Mouse (Mus musculus) MEL-GATA-1-ER (cell line): ENCODE measurements at regions not wholly inside any gene's neighbourhood (a gene's known extent, or its start where the extent isn't known, plus 50 kb on each side); places are given as distances from the start of the nearest gene placed in this dataset.

Source experiments
- DNase-seq: peaks from one replicate; pipeline ENCODE4 v3.0.0-alpha.2; 2012; ENCODE audit warnings: low read depth; ENCODE audit errors: extremely low read depth

DNA sequence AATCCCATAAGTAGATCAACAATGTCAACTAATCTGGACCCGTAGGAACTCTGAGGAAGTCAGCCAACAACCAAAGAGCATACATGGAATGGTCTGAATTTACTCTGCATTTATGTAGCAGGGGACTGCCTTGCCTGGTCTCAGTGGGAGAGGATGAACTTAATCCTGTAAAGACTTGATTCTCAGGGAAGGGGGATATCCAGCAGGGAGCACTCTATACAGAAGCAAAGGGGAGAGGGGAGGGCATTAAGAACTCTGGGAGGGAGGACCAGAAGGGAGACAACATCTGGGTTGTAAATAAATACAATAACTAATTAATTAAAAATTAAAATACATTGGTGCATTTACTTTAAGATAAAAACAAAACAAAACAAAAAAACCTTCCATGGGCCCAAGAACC, 695.4 kb upstream of the Pcdh17 start:
- DNase-seq: no peak

DNA sequence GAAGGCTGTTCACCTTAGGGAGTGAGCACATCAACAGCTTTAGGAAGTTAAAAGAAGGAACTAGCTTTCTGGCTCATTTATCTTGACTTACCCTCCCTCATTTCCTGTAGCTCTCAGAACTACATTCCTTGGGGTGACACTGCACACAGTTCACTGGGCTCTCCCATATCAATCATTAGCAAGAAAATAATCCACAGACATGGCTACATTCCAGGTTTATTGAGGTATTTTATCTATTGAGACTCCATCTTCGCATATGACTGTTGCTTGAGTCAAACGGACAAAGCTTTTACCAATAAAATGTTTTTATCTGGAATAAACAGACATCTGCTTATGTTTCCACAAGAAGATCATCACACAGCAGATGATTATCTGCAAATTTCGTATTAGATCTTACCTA, 691.5 kb upstream of the Pcdh17 start:
- peak; percentile 74 for DNase-seq

DNA sequence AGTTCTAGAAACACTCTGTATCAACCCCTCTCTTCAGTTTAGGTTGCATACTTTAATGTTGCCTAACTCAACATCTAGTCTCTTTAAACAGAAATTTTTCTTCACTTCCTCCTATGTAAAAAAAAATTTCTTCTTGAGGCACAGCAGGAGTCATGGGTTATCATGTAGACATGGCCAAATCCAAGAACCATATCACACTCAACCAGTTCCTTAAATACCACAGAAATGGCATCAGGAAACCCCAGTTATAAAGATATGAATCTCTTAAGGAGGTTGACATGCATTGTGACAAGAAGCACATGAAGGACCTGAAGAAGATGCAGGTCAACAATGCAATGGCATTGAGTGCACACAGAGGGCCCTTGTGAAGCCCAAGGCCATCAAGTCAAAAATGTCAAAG, 690.9 kb upstream of the Pcdh17 start:
- DNase-seq: peak; percentile 33
